Mouse (Mus musculus): ENCODE measurements around the gene Herc6. TPM values are rescaled to one million over a fixed set of nuclear protein-coding genes. Genes with fewer than 3 reads are reported as not detected.

Gene Herc6
- polyA plus RNA-seq, 1 experiment from 2014 or later: 1.4 TPM

DNA sequence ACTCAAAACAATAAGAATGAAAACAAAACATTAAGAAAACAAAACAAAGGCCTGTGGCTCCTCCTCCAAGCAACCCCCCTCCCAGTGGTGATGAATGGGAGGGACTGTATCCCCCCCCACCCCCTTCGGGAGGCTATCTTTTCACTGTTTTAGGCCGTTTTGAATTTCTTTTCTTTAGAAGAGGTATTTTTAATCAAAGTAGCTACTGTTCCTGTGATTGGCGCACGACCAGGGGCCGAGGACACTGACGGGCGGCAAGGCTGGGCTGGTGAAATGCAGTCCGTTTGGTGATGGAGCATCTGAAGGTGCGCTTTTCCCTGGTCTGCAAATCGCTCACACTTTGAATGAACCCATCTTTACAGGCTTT, 121.6 kb downstream of the Herc6 start, which contains the start of gene Lancl2:
TSS of gene Lancl2 (plus strand) at position 165 of the 367 bp plus-strand sequence.
- Histone ChIP-seq H3K4me1 (replicated peaks; ENCODE audit: control insufficient read depth, insufficient read depth) (no peaks in the 10 kb centered on the region), H3K36me3 (ENCODE audit: control insufficient read depth, insufficient read depth, low read length) (no peaks in the 10 kb centered on the region), H3K27me3 (ENCODE audit: control insufficient read depth, insufficient read depth, low read length) (no peaks in the 10 kb centered on the region), H3K9me3 (ENCODE audit: control insufficient read depth, low read length) (no peaks in the 10 kb centered on the region), H3K9ac (ENCODE audit: low read length) (peak within 1 kb of the TSS; percentile 84), H3K27ac (replicated peaks) (peak within 1 kb of the TSS; percentile 95), H3K4me2 (replicated peaks; ENCODE audit: low read depth) (peak within 1 kb of the TSS; percentile 57), H3K4me3 (ENCODE audit: low read depth, low read length) (peak within 1 kb of the TSS; percentile 74)
- TF ChIP-seq EP300 (optimal IDR thresholded peaks at IDR 0.05) (no peak), CTCF (IDR thresholded peaks at IDR 0.05; ENCODE audit: low read depth) (no peak)
- 0% methylated on average over 10 of the region's 10 CpGs for WGBS
- DNase-seq (ENCODE audit: low spot score): no peak
- no peak for ATAC-seq (ENCODE audit: low FRiP score, low TSS enrichment)

GRCm38 (mm10) chr6:57702743-57703499, 122.1 kb downstream of the Herc6 start:
- 0% methylated on average over 55 of the region's 59 CpGs for WGBS
- DNase-seq (ENCODE audit: low spot score): peak; percentile 96

DNA sequence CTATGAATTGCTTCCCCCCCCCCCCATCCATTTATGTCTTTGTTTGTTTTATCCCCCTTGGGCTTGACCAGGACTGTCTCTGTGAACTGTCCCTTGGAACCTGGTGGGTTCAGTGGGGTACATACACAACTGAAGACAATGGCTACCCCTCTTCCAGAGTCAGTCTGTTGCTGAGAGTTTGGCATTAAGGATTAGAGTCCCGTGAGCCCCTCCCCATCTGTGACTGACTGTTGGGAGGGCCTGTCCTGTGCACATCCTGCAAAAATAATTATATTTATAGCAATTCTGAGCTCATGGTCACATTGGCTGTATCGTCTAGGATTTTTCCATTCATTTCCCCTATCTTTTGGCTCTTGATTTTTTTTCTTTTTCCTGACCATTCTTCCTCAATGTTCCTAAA, 122.9 kb downstream of the Herc6 start:
- WGBS: 18% methylated on average over 2 of the region's 2 CpGs

More at GRCm38 (mm10) chr6:57702743-57703499, 122.1 kb downstream of the Herc6 start:
- Histone ChIP-seq H3K9me3 (ENCODE audit: control insufficient read depth, low read length) (no peaks in the 10 kb centered on the region), H3K36me3 (ENCODE audit: control insufficient read depth, insufficient read depth, low read length) (no peaks in the 10 kb centered on the region), H3K27me3 (ENCODE audit: control insufficient read depth, insufficient read depth, low read length) (no peaks in the 10 kb centered on the region), H3K9ac (ENCODE audit: low read length) (peak overlapping the region; percentile 84), H3K4me2 (replicated peaks; ENCODE audit: low read depth) (peak overlapping the region; percentile 57), H3K4me3 (ENCODE audit: low read depth, low read length) (peak overlapping the region; percentile 74), H3K27ac (replicated peaks) (peak overlapping the region; percentile 95), H3K4me1 (replicated peaks; ENCODE audit: control insufficient read depth, insufficient read depth) (no peaks in the 10 kb centered on the region)
- peak; percentile 100 for ATAC-seq (ENCODE audit: low FRiP score, low TSS enrichment)
- no peak for TF ChIP-seq EP300 (optimal IDR thresholded peaks at IDR 0.05)

GRCm38 (mm10) chr6:57706721-57707120, 125.9 kb downstream of the Herc6 start:
- ATAC-seq (ENCODE audit: low FRiP score, low TSS enrichment): no peak

More for the DNA sequence above, 122.9 kb downstream of the Herc6 start:
- H3K4me1 ChIP-seq (replicated peaks; ENCODE audit: control insufficient read depth, insufficient read depth): no peaks in the 10 kb centered on the region
- no peaks in the 10 kb centered on the region for H3K9me3 ChIP-seq (ENCODE audit: control insufficient read depth, low read length)
- no peak for TF ChIP-seq EP300 (optimal IDR thresholded peaks at IDR 0.05)
- TF ChIP-seq CTCF (IDR thresholded peaks at IDR 0.05; ENCODE audit: low read depth): no peak
- no peaks in the 10 kb centered on the region for H3K36me3 ChIP-seq (ENCODE audit: control insufficient read depth, insufficient read depth, low read length)
- peak overlapping the region; percentile 95 for H3K27ac ChIP-seq (replicated peaks)
- DNase-seq (ENCODE audit: low spot score) (no peak), ATAC-seq (ENCODE audit: low FRiP score, low TSS enrichment) (peak; percentile 8; the same call in 1 of the 2 replicates)
- H3K4me3 ChIP-seq (ENCODE audit: low read depth, low read length): peak overlapping the region; percentile 74
- H3K27me3 ChIP-seq (ENCODE audit: control insufficient read depth, insufficient read depth, low read length): no peaks in the 10 kb centered on the region
- peak overlapping the region; percentile 84 for H3K9ac ChIP-seq (ENCODE audit: low read length)
- peak overlapping the region; percentile 57 for H3K4me2 ChIP-seq (replicated peaks; ENCODE audit: low read depth)

GRCm38 (mm10) chr6:57711726-57712125, 130.9 kb downstream of the Herc6 start:
- WGBS: 11% methylated on average over 1 of the region's 1 CpGs
- ATAC-seq (ENCODE audit: low FRiP score, low TSS enrichment): no peak

More at GRCm38 (mm10) chr6:57706721-57707120, 125.9 kb downstream of the Herc6 start:
- 90% methylated on average over 1 of the region's 1 CpGs for WGBS
- no peaks in the 10 kb centered on the region for H3K9me3 ChIP-seq (ENCODE audit: control insufficient read depth, low read length)
- H3K4me2 ChIP-seq (replicated peaks; ENCODE audit: low read depth): no peak overlapping the region
- no peaks in the 10 kb centered on the region for H3K27me3 ChIP-seq (ENCODE audit: control insufficient read depth, insufficient read depth, low read length)
- TF ChIP-seq EP300 (optimal IDR thresholded peaks at IDR 0.05) (no peak), CTCF (IDR thresholded peaks at IDR 0.05; ENCODE audit: low read depth) (no peak)
- H3K27ac ChIP-seq (replicated peaks): no peak overlapping the region
- no peaks in the 10 kb centered on the region for H3K4me1 ChIP-seq (replicated peaks; ENCODE audit: control insufficient read depth, insufficient read depth)
- no peak overlapping the region for H3K4me3 ChIP-seq (ENCODE audit: low read depth, low read length)
- no peaks in the 10 kb centered on the region for H3K36me3 ChIP-seq (ENCODE audit: control insufficient read depth, insufficient read depth, low read length)
- no peak for DNase-seq (ENCODE audit: low spot score)
- H3K9ac ChIP-seq (ENCODE audit: low read length): no peak overlapping the region

More at GRCm38 (mm10) chr6:57711726-57712125, 130.9 kb downstream of the Herc6 start:
- H3K27ac ChIP-seq (replicated peaks): no peak overlapping the region
- no peak overlapping the region for H3K9ac ChIP-seq (ENCODE audit: low read length)
- DNase-seq (ENCODE audit: low spot score): no peak
- no peaks in the 10 kb centered on the region for H3K9me3 ChIP-seq (ENCODE audit: control insufficient read depth, low read length)
- H3K4me2 ChIP-seq (replicated peaks; ENCODE audit: low read depth): no peak overlapping the region
- TF ChIP-seq CTCF (IDR thresholded peaks at IDR 0.05; ENCODE audit: low read depth) (peak; percentile 30; the same call in 1 of the 2 replicates), EP300 (optimal IDR thresholded peaks at IDR 0.05) (no peak)
- H3K4me1 ChIP-seq (replicated peaks; ENCODE audit: control insufficient read depth, insufficient read depth): no peaks in the 10 kb centered on the region
- H3K4me3 ChIP-seq (ENCODE audit: low read depth, low read length): no peak overlapping the region
- H3K27me3 ChIP-seq (ENCODE audit: control insufficient read depth, insufficient read depth, low read length): no peaks in the 10 kb centered on the region
- H3K36me3 ChIP-seq (ENCODE audit: control insufficient read depth, insufficient read depth, low read length): 0 out of 2 replicates have a peak, but pooled peaks cover 2% of the 10 kb centered on the region

Other genes starting within 250 kb of the Herc6 start
- not detected in 2 replicates for gene Vmn1r17, start 217.3 kb upstream of the Herc6 start, polyA plus RNA-seq (2015; fragmentation: Nextera tagmentation; extraction: Ambion mirVana)
- 0.02 TPM in 1 of 2 replicates, not detected in the other for gene Vmn1r18, start 185.2 kb upstream of the Herc6 start, polyA plus RNA-seq (2015; fragmentation: Nextera tagmentation; extraction: Ambion mirVana)
- gene Vmn1r19, start 177.2 kb upstream of the Herc6 start, polyA plus RNA-seq (2015; fragmentation: Nextera tagmentation; extraction: Ambion mirVana): not detected in 2 replicates
- gene Vmn1r20, start 152.1 kb upstream of the Herc6 start, polyA plus RNA-seq (2015; fragmentation: Nextera tagmentation; extraction: Ambion mirVana): not detected in 2 replicates
- 1.3 and 1.7 TPM in 2 replicates for gene Ppm1k, start 45.5 kb upstream of the Herc6 start, polyA plus RNA-seq (2015; fragmentation: Nextera tagmentation; extraction: Ambion mirVana)
- 16.2 and 16.3 TPM in 2 replicates for gene Pyurf, start 111.1 kb downstream of the Herc6 start, polyA plus RNA-seq (2015; fragmentation: Nextera tagmentation; extraction: Ambion mirVana)
- 9.6 and 9.8 TPM in 2 replicates for gene Lancl2, start 121.5 kb downstream of the Herc6 start, polyA plus RNA-seq (2015; fragmentation: Nextera tagmentation; extraction: Ambion mirVana)
- gene Vopp1, start 244.2 kb downstream of the Herc6 start, polyA plus RNA-seq (2015; fragmentation: Nextera tagmentation; extraction: Ambion mirVana): 24.3 and 28.4 TPM in 2 replicates